Mouse (Mus musculus) CH12.LX (cell line): Measurements from ENCODE around the gene Olfr487. TPM values are rescaled to one million over a fixed set of nuclear protein-coding genes. Genes with fewer than 3 reads are reported as not detected.
"Not testable (repeated sequence)": the region's sequence is repeated elsewhere in the genome, so short reads cannot be mapped to it uniquely, and the experiment has no call there.

Source experiments
- DNase-seq: peaks from one replicate; pipeline ENCODE4 v3.0.0-alpha.2; 2013; ENCODE audit errors: extremely low read depth
- H3K27ac ChIP-seq: 2 replicates; pipeline ENCODE4 v1.5.1; 2012; ENCODE audit warnings: low read depth, mild to moderate bottlenecking, control low read depth, moderate library complexity; ENCODE audit not compliant: insufficient read depth
- H3K27me3 ChIP-seq: replicated peaks from 2 replicates; pipeline ENCODE3; 2012; ENCODE audit warnings: inconsistent platforms
- H3K36me3 ChIP-seq, 2 experiments: replicated peaks in 1 of 2; 2 replicates each; pipeline versions ENCODE3 to v1.6.1; 2012; ENCODE audit warnings: inconsistent platforms in 1 of 2, low read length in 1 of 2, mild to moderate bottlenecking in 1 of 2, mixed read lengths in 1 of 2, moderate library complexity in 1 of 2; ENCODE audit not compliant: control insufficient read depth in 1 of 2, insufficient read depth in 1 of 2
- H3K4me1 ChIP-seq, 2 experiments: 2 replicates each; pipeline ENCODE4 v1.6.1; 2012; ENCODE audit warnings: inconsistent platforms in 1 of 2, moderate library complexity in 1 of 2; ENCODE audit not compliant: insufficient read depth in 2 of 2, control insufficient read depth in 1 of 2
- H3K4me2 ChIP-seq: 2 replicates; pipeline ENCODE4 v1.6.1; 2012; ENCODE audit warnings: low read depth, mild to moderate bottlenecking, control low read depth; ENCODE audit not compliant: poor library complexity, insufficient read depth, severe bottlenecking
- H3K4me3 ChIP-seq, 3 experiments: fragments of 150-350 bp in 1 of 3; sonication (generic) in 1 of 3; replicated peaks in 1 of 3; 2 replicates each; pipeline versions ENCODE3 to v1.5.1; 2011 to 2012; ENCODE audit warnings: low read depth in 2 of 3, low read length in 2 of 3, mild to moderate bottlenecking in 2 of 3, moderate library complexity in 2 of 3, control low read depth in 1 of 3, improper control_type of control experiment in 1 of 3, inconsistent platforms in 1 of 3, mixed read lengths in 1 of 3; ENCODE audit not compliant: poor library complexity in 1 of 3
- H3K79me2 ChIP-seq: replicated peaks from 2 replicates; pipeline ENCODE4 v1.6.1; 2012; ENCODE audit warnings: mild to moderate bottlenecking, moderate library complexity; ENCODE audit not compliant: control insufficient read depth, poor library complexity, insufficient read depth, severe bottlenecking; ENCODE audit errors: extremely low read depth
- H3K9ac ChIP-seq: 2 replicates; pipeline ENCODE4 v1.6.1; 2012; ENCODE audit warnings: low read depth, mild to moderate bottlenecking, control low read depth, moderate library complexity; ENCODE audit not compliant: insufficient read depth
- H3K9me3 ChIP-seq: replicated peaks from 2 replicates; pipeline ENCODE3; 2012; ENCODE audit warnings: low read length, inconsistent platforms, mixed read lengths
- CHD1 ChIP-seq: IDR thresholded peaks from 2 replicates; pipeline ENCODE4 v1.6.1; 2012; ENCODE audit warnings: low read depth, low read length, improper control_type of control experiment, inconsistent platforms
- CHD2 ChIP-seq: IDR thresholded peaks from 2 replicates; pipeline ENCODE4 v1.6.1; 2011; ENCODE audit warnings: low read length, improper control_type of control experiment
- JUN ChIP-seq: IDR thresholded peaks from 2 replicates; pipeline ENCODE4 v1.6.1; 2011; ENCODE audit warnings: low read depth, mild to moderate bottlenecking, low read length, improper control_type of control experiment, moderate library complexity; ENCODE audit not compliant: insufficient read depth
- JUND ChIP-seq: conservative IDR thresholded peaks from 2 replicates; pipeline ENCODE4 v1.6.1; 2011; ENCODE audit warnings: low read depth, low read length, improper control_type of control experiment
- MAFK ChIP-seq: IDR thresholded peaks from 2 replicates; pipeline ENCODE4 v1.6.1; 2011; ENCODE audit warnings: low read length, improper control_type of control experiment; ENCODE audit not compliant: insufficient replicate concordance
- MAX ChIP-seq: IDR thresholded peaks from 2 replicates; pipeline ENCODE4 v1.6.1; 2011; ENCODE audit warnings: low read length, improper control_type of control experiment
- MXI1 ChIP-seq: IDR thresholded peaks from 2 replicates; pipeline ENCODE4 v1.6.1; 2011; ENCODE audit warnings: mild to moderate bottlenecking, low read depth, low read length, improper control_type of control experiment
- PAX5 ChIP-seq: IDR thresholded peaks from 2 replicates; pipeline ENCODE4 v1.6.1; 2012; ENCODE audit warnings: low read length, inconsistent platforms, mixed read lengths
- POLR2A ChIP-seq: IDR thresholded peaks from 2 replicates; pipeline ENCODE4 v1.6.1; 2011; ENCODE audit warnings: low read depth, mild to moderate bottlenecking, improper control_type of control experiment, low read length
- RAD21 ChIP-seq: IDR thresholded peaks from 2 replicates; pipeline ENCODE4 v1.6.1; 2011; ENCODE audit warnings: low read depth, mild to moderate bottlenecking, low read length, improper control_type of control experiment, moderate library complexity
- RCOR1 ChIP-seq: conservative IDR thresholded peaks from 2 replicates; pipeline ENCODE4 v1.6.1; 2012; ENCODE audit warnings: low read depth, mild to moderate bottlenecking, inconsistent platforms, low read length, improper control_type of control experiment
- SMC3 ChIP-seq: IDR thresholded peaks from 2 replicates; pipeline ENCODE4 v1.6.1; 2011; ENCODE audit warnings: low read depth, low read length, improper control_type of control experiment
- TBP ChIP-seq: conservative IDR thresholded peaks from 2 replicates; pipeline ENCODE4 v1.6.1; 2011; ENCODE audit warnings: low read depth, low read length, improper control_type of control experiment
- USF1 ChIP-seq: IDR thresholded peaks from 2 replicates; pipeline ENCODE4 v1.6.1; 2014; ENCODE audit warnings: low read depth, mild to moderate bottlenecking, inconsistent platforms, low read length, improper control_type of control experiment
- USF2 ChIP-seq: conservative IDR thresholded peaks from 2 replicates; pipeline ENCODE4 v1.6.1; 2011; ENCODE audit warnings: low read depth, low read length, improper control_type of control experiment
- ZC3H11A ChIP-seq: IDR thresholded peaks from 2 replicates; pipeline ENCODE4 v1.6.1; 2012; ENCODE audit warnings: low read depth, mild to moderate bottlenecking, inconsistent platforms, low read length, improper control_type of control experiment
- ZNF384 ChIP-seq: IDR thresholded peaks from 2 replicates; pipeline ENCODE4 v1.6.1; 2012; ENCODE audit warnings: low read depth, low read length, improper control_type of control experiment, inconsistent platforms
- dilution Hi-C: fragments of 300-500 bp; cut with MboI; formaldehyde crosslinking; loops from 2 replicates; pipeline ENCODE4 v1.14.3; 2020; ENCODE audit warnings: low sequenced_read_pairs; ENCODE audit not compliant: extremely low pct_unique_long_range_greater_than_20kb, extremely low pct_ligation_motif_present
- in situ Hi-C: fragments of 300-500 bp; cut with MboI; formaldehyde crosslinking; loops from 3 replicates; pipeline ENCODE4 v1.14.3; 2019; ENCODE audit warnings: low sequenced_read_pairs, low pct_ligation_motif_present, low pct_unique_long_range_greater_than_20kb, mixed read lengths
- polyA plus RNA-seq: library from polyadenylated mRNA; unstranded; fragments of >175 nt; gene quantifications from 2 replicates; pipeline ENCODE4 v1.2.1, GENCODE M21; 2012; ENCODE audit warnings: low read depth; ENCODE audit not compliant: insufficient read length
- total RNA-seq, 2 experiments: library from RNA; depleted of rRNA; stranded (reverse); fragments of 300-350 nt in 1 of 2; fragments of >200 nt in 1 of 2; gene quantifications; 2 replicates each; pipeline ENCODE4 v1.2.3; 2012 to 2014

The Olfr487 gene
- total RNA-seq (2012; rRNA removed) = not detected in 2 replicates
- not detected in 2 replicates for total RNA-seq (2014; rRNA removed)
- polyA plus RNA-seq = not detected in 2 replicates

GRCm38 (mm10) chr7:108214536-108214935 lies at the start of gene Olfr487:
TSS of gene Olfr487 (minus strand) at chr7:108214636.
- H3K4me2 ChIP-seq, H3K36me3 ChIP-seq, H3K27me3 ChIP-seq, H3K4me3 ChIP-seq, H3K4me1 ChIP-seq, dilution Hi-C loops, H3K27ac ChIP-seq, DNase-seq, H3K79me2 ChIP-seq, H3K9ac ChIP-seq, in situ Hi-C loops, H3K9me3 ChIP-seq: not testable (repeated sequence)

GRCm38 (mm10) chr7:108258247-108258646 lies 43.8 kb upstream of the Olfr487 start, which contains the start of gene Olfr488:
TSS of gene Olfr488 (minus strand) at chr7:108258347.
- DNase-seq = no peak
- H3K36me3 ChIP-seq = no peaks in the 10 kb centered on the region
- no peaks in the 10 kb centered on the region for H3K27me3 ChIP-seq
- H3K9me3 ChIP-seq = no peaks in the 10 kb centered on the region
- in situ Hi-C loops (no loop called here), dilution Hi-C loops (no loop called here)
- H3K27ac ChIP-seq = no peak within 1 kb of the TSS
- H3K9ac ChIP-seq = no peak within 1 kb of the TSS
- TF ChIP-seq PAX5 (no peak), ZNF384 (no peak), RCOR1 (no peak), JUN (no peak)
- H3K4me1 ChIP-seq = no peaks in the 10 kb centered on the region
- no peaks in the 10 kb centered on the region for H3K79me2 ChIP-seq
- H3K4me3 ChIP-seq = no peak within 1 kb of the TSS
- no peak within 1 kb of the TSS for H3K4me2 ChIP-seq

DNA sequence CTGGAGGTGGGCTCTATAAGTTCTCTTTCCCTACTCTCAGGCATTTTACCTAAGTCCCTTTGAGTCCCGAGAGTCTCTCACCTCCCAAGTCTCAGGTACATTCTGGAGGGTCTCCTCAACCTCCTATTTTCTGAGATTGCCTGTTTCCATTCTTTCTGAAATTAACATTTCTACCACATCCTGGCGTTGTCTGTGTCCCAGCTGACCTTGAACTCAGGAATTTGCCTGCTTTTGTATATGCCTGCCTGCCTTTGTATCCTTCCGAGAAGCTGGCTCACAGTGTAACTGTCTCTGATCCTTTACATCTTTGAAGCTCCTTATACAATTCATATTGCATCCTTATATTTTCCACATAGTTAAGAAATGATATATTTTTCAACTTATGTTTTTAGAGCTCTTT lies 19.1 kb upstream of the Olfr487 start:
- H3K4me1 ChIP-seq = no peaks in the 10 kb centered on the region
- no peak overlapping the region for H3K4me3 ChIP-seq
- no peak overlapping the region for H3K9ac ChIP-seq
- no peaks in the 10 kb centered on the region for H3K79me2 ChIP-seq
- dilution Hi-C loops = no loop called here
- in situ Hi-C loops = no loop called here
- no peak for DNase-seq
- TF ChIP-seq ZC3H11A = no peak
- TF ChIP-seq ZNF384 = no peak
- no peak for TF ChIP-seq MXI1
- no peak for TF ChIP-seq USF2
- TF ChIP-seq RAD21 = no peak
- no peak for TF ChIP-seq CHD1
- TF ChIP-seq POLR2A = no peak
- no peak for TF ChIP-seq TBP
- no peak for TF ChIP-seq MAFK
- TF ChIP-seq CHD2 = no peak
- TF ChIP-seq SMC3 = no peak
- TF ChIP-seq USF1 = no peak
- no peak for TF ChIP-seq MAX
- no peak for TF ChIP-seq JUND
- H3K9me3 ChIP-seq = no peaks in the 10 kb centered on the region
- peaks cover 2% of the 10 kb centered on the region for H3K27me3 ChIP-seq
- no peak overlapping the region for H3K27ac ChIP-seq
- no peak overlapping the region for H3K4me2 ChIP-seq
- no peaks in the 10 kb centered on the region for H3K36me3 ChIP-seq
